Mouse (Mus musculus): ENCODE measurements around the gene Phc2. TPM values are rescaled to one million over a fixed set of nuclear protein-coding genes. Genes with fewer than 3 reads are reported as not detected.

Gene Phc2
- total and polyA plus RNA-seq, 2 experiments from 2014 or later: 52.4 to 93.2 TPM

DNA sequence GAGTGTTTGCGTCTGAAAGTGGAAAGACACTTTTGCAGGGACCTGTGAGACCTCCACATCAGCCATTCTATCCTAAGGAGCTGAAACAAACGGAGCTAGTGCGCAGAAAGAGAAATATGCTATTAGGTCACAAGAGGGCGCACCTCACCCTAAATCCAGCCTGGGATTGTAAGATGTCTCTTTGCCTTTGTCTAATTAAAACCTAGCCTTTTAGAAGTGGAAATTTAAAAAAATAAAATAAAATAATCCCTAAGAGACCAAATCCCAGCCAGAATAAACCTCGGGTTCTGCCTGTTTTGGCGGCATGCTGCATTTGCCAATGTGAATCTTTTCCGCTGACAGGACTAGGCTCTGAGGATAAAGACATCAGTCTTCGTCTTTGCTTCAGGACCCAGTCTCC, 41.2 kb upstream of the Phc2 start:
- peaks cover 8% of the 10 kb centered on the region for H3K4me1 ChIP-seq (ENCODE audit: insufficient read depth)
- 14% methylated on average over 8 of the region's 8 CpGs for WGBS
- peak; percentile 88 for TF ChIP-seq CTCF (IDR thresholded peaks at IDR 0.05; ENCODE audit: low read depth)
- H3K9ac ChIP-seq: no peak overlapping the region
- ATAC-seq (no peak), DNase-seq (peak; percentile 91)
- H3K9me3 ChIP-seq (ENCODE audit: low read length): no peaks in the 10 kb centered on the region
- H3K27me3 ChIP-seq (ENCODE audit: insufficient read depth, low read length): no peaks in the 10 kb centered on the region
- H3K36me3 ChIP-seq (ENCODE audit: insufficient read depth): no peaks in the 10 kb centered on the region
- no peak overlapping the region for H3K4me2 ChIP-seq (ENCODE audit: low read depth)
- no peak overlapping the region for H3K4me3 ChIP-seq (ENCODE audit: low read depth, low read length)
- peak overlapping the region; percentile 54; the same call in 1 of the 2 replicates for H3K27ac ChIP-seq (ENCODE audit: low read depth, low read length)

DNA sequence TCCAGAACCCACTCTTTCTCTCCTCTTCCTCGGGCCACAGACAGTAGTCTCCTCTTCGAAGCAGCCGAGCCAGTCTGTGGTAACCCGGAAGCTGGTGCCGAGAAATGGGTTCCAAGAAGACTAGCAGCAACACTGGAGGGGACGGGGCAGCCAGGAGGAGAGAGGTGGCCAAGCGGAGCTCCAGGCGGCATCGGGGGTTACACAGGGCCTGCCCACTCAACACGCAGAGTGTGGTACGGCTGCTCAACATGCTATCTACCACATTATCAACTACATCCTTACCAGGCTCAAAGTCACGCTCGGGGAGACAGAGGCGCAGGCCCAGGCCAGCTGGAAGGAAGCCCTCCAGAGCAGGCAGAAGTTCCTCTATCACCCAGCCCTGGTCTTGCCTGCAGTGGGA, 38.7 kb upstream of the Phc2 start:
- Histone ChIP-seq H3K4me2 (ENCODE audit: low read depth) (no peak overlapping the region), H3K27me3 (ENCODE audit: insufficient read depth, low read length) (no peaks in the 10 kb centered on the region), H3K9me3 (ENCODE audit: low read length) (no peaks in the 10 kb centered on the region), H3K4me1 (ENCODE audit: insufficient read depth) (no peaks in the 10 kb centered on the region), H3K9ac (no peak overlapping the region), H3K36me3 (ENCODE audit: insufficient read depth) (no peaks in the 10 kb centered on the region), H3K27ac (ENCODE audit: low read depth, low read length) (no peak overlapping the region), H3K4me3 (ENCODE audit: low read depth, low read length) (no peak overlapping the region)
- WGBS: 92% methylated on average over 14 of the region's 14 CpGs
- ATAC-seq: no peak
- DNase-seq: no peak
- TF ChIP-seq CTCF (IDR thresholded peaks at IDR 0.05; ENCODE audit: low read depth): no peak

DNA sequence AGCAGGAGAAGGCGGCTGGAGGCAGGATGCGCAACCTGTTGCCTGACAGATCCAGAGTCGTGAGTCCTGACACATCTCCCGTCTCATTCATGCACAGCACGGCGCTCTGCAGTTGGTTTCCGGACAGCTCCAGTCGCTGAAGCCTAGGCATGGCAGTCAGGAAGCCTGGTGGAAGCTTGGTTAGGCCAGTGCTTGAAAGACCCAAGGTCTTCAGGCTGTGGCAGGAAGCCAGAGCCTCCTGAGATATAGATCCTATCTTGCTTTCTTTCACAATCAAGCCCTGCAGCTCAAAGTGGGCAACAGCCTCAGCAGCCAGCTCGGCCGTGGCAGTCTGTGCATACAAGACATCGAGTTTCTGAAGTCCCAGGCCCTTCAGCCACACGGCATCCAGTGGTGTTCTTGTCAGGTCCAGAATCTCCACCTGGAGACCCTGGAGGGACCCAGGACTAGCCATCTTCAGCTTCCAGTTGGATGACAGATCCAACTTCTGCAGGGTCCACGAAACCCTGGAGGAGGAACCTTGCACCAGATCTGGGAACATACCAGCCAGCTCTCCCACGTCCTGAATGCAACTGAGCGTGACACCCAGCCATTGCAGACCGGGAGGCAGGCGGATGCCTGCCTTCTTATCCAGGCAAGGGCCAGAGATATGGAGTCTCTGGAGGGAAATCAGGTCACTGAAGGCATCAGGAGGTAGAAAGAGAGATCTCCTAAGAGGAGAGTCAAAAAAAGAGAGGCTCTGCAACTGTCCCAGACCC, 37.0 kb upstream of the Phc2 start:
- Histone ChIP-seq H3K9me3 (ENCODE audit: low read length) (no peaks in the 10 kb centered on the region), H3K27me3 (ENCODE audit: insufficient read depth, low read length) (no peaks in the 10 kb centered on the region), H3K9ac (no peak overlapping the region), H3K36me3 (ENCODE audit: insufficient read depth) (no peaks in the 10 kb centered on the region), H3K27ac (ENCODE audit: low read depth, low read length) (no peak overlapping the region), H3K4me3 (ENCODE audit: low read depth, low read length) (no peak overlapping the region), H3K4me2 (ENCODE audit: low read depth) (no peak overlapping the region), H3K4me1 (ENCODE audit: insufficient read depth) (no peaks in the 10 kb centered on the region)
- TF ChIP-seq CTCF (IDR thresholded peaks at IDR 0.05; ENCODE audit: low read depth): no peak
- ATAC-seq (no peak), DNase-seq (no peak)
- WGBS: 79% methylated on average over 17 of the region's 17 CpGs

DNA sequence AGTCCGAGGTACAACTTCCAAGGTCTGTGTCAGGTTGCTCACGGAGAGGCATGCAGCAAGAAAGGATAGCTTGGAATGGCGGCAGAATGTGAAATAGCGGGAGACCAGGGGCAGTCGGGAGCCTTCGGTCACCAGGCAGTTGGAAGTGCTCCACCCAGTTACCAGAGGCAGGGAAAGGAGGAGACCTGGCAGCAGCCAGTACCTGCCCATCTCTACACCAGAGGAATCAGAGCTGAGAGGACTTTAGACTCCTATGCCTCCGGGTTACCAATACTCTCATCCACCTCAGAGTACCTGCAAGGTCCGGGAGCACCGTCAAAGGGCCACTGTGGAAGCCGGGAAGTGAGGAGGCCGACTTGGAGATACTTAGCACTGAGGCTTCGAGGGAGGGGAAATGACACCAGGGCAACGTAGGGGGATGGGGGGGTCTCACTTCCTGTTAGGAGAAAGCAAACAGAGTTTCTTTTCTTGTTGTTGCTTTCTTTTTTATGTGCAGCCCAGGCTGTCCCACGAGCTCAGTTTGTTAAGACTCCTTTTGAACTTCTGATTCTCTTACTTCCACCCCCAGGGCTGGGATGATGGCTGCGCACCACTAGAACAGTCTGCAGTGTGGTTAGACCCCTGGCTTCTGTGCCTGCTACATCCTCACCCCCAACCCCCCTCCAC, 36.1 kb upstream of the Phc2 start, which contains the start of gene Tlr12:
TSS of gene Tlr12 (minus strand) at position 374 of the 666 bp plus-strand sequence.
- Histone ChIP-seq H3K27ac (ENCODE audit: low read depth, low read length) (no peak within 1 kb of the TSS), H3K4me2 (ENCODE audit: low read depth) (no peak within 1 kb of the TSS), H3K9me3 (ENCODE audit: low read length) (no peaks in the 10 kb centered on the region), H3K36me3 (ENCODE audit: insufficient read depth) (no peaks in the 10 kb centered on the region), H3K9ac (no peak within 1 kb of the TSS), H3K4me1 (ENCODE audit: insufficient read depth) (no peaks in the 10 kb centered on the region), H3K27me3 (ENCODE audit: insufficient read depth, low read length) (no peaks in the 10 kb centered on the region), H3K4me3 (ENCODE audit: low read depth, low read length) (no peak within 1 kb of the TSS)
- DNase-seq: no peak
- TF ChIP-seq CTCF (IDR thresholded peaks at IDR 0.05; ENCODE audit: low read depth): no peak
- no peak for ATAC-seq
- WGBS: 71% methylated on average over 15 of the region's 15 CpGs

DNA sequence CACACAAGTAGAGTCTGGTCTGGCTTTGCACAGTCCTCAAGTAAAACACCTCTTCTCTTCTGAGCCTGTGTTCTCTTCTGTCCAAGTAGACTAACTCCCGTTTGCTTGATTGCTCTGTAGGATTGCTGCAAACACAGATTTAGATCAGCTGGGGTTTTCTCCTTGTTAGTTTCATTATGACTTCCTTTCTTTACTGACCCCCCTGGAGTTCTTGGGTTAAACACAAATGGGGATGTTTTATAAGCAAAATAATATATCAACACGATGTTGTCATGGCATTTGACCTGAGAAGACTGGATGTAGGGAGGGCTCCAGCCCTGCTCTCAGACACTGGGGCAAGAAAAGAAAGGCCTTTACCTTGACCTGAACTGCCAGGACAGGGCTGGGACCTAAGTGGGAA, 35.5 kb upstream of the Phc2 start:
- no peak for ATAC-seq
- H3K27ac ChIP-seq (ENCODE audit: low read depth, low read length): no peak overlapping the region
- no peak for DNase-seq
- no peak overlapping the region for H3K9ac ChIP-seq
- no peaks in the 10 kb centered on the region for H3K4me1 ChIP-seq (ENCODE audit: insufficient read depth)
- no peaks in the 10 kb centered on the region for H3K27me3 ChIP-seq (ENCODE audit: insufficient read depth, low read length)
- H3K36me3 ChIP-seq (ENCODE audit: insufficient read depth): no peaks in the 10 kb centered on the region
- no peak overlapping the region for H3K4me3 ChIP-seq (ENCODE audit: low read depth, low read length)
- 43% methylated on average over 2 of the region's 2 CpGs for WGBS
- TF ChIP-seq CTCF (IDR thresholded peaks at IDR 0.05; ENCODE audit: low read depth): no peak
- no peak overlapping the region for H3K4me2 ChIP-seq (ENCODE audit: low read depth)
- no peaks in the 10 kb centered on the region for H3K9me3 ChIP-seq (ENCODE audit: low read length)

DNA sequence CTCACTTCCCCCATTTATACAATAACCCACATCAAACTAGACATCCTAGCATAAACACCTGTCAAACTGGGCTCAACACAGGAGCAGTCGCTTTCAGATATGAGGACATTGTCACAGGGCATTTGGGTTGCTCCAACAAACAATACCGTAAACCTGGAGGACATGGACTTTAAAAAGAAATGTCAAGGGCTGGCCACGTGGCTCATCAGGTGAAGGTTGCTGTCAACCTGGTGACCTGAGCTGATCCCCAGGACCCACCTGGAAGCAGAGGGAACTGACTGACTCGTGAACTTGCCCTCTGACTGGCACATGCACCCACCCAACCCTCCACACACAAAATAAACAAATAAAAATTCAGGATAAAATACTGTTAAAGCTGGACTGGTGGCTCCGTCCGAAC, 33.9 kb upstream of the Phc2 start:
- Histone ChIP-seq H3K27me3 (ENCODE audit: insufficient read depth, low read length) (no peaks in the 10 kb centered on the region), H3K4me2 (ENCODE audit: low read depth) (no peak overlapping the region), H3K4me3 (ENCODE audit: low read depth, low read length) (no peak overlapping the region), H3K4me1 (ENCODE audit: insufficient read depth) (no peaks in the 10 kb centered on the region), H3K36me3 (ENCODE audit: insufficient read depth) (no peaks in the 10 kb centered on the region), H3K9me3 (ENCODE audit: low read length) (no peaks in the 10 kb centered on the region), H3K27ac (ENCODE audit: low read depth, low read length) (no peak overlapping the region), H3K9ac (no peak overlapping the region)
- WGBS: 87% methylated on average over 6 of the region's 6 CpGs
- DNase-seq (no peak), ATAC-seq (no peak)
- TF ChIP-seq CTCF (IDR thresholded peaks at IDR 0.05; ENCODE audit: low read depth): no peak

DNA sequence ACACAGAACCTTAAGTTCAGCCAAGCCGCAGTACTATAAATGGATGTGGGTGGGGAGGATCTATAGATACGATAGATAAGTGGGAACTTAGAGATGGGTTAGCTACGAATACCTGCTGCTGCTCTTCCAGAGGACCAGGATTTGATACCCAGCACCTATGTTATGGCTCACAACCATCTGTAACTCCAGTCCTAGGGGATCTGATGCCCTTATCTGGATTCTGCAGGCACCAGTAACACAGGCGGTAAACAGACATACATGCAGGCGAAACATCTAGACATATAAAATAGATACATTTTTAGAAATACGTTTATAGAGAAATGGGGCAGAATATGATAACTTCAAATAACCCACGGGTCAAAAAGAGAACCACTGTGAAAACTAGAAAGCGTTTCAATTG, 33.4 kb upstream of the Phc2 start:
- Histone ChIP-seq H3K9me3 (ENCODE audit: low read length) (no peaks in the 10 kb centered on the region), H3K4me2 (ENCODE audit: low read depth) (no peak overlapping the region), H3K4me3 (ENCODE audit: low read depth, low read length) (no peak overlapping the region), H3K36me3 (ENCODE audit: insufficient read depth) (no peaks in the 10 kb centered on the region), H3K27ac (ENCODE audit: low read depth, low read length) (no peak overlapping the region), H3K27me3 (ENCODE audit: insufficient read depth, low read length) (no peaks in the 10 kb centered on the region), H3K9ac (no peak overlapping the region), H3K4me1 (ENCODE audit: insufficient read depth) (no peaks in the 10 kb centered on the region)
- 90% methylated on average over 8 of the region's 8 CpGs for WGBS
- ATAC-seq: no peak
- no peak for TF ChIP-seq CTCF (IDR thresholded peaks at IDR 0.05; ENCODE audit: low read depth)
- no peak for DNase-seq

Measured in forebrain, postnatal 0 days (tissue).